Mouse (Mus musculus) small intestine, adult 2 months (tissue): ENCODE results near the gene Pigb. TPM values are rescaled to one million over a fixed set of nuclear protein-coding genes. Genes with fewer than 3 reads are reported as not detected.

Experiments
- H3K27ac ChIP-seq: fragments of 200-500 bp; 2 replicates; pipeline ENCODE4 v1.5.1; 2012; ENCODE audit warnings: low read depth, low read length, control low read depth, inconsistent platforms; ENCODE audit not compliant: insufficient read depth
- H3K27me3 ChIP-seq: fragments of 200-500 bp; 2 replicates; pipeline ENCODE4 v1.6.1; 2012; ENCODE audit warnings: mild to moderate bottlenecking, moderate library complexity, low read length, inconsistent platforms; ENCODE audit not compliant: control insufficient read depth, insufficient read depth
- H3K36me3 ChIP-seq: fragments of 200-500 bp; 2 replicates; pipeline ENCODE4 v1.6.1; 2012; ENCODE audit warnings: mild to moderate bottlenecking, low read length, control low read depth, inconsistent platforms; ENCODE audit not compliant: control insufficient read depth, insufficient read depth
- H3K4me1 ChIP-seq: fragments of 200-500 bp; 2 replicates; pipeline ENCODE4 v1.6.1; 2012; ENCODE audit warnings: low read length, inconsistent platforms, mixed read lengths; ENCODE audit not compliant: control insufficient read depth, insufficient read depth, insufficient read length
- H3K4me3 ChIP-seq: fragments of 200-500 bp; 2 replicates; pipeline ENCODE4 v1.5.1; 2012; ENCODE audit warnings: low read depth, mild to moderate bottlenecking, control low read depth, inconsistent platforms, low read length, moderate library complexity
- CTCF ChIP-seq: fragments of 200-500 bp; IDR thresholded peaks from 2 replicates; pipeline ENCODE4 v1.5.1; 2012; ENCODE audit warnings: low read depth, mild to moderate bottlenecking, control low read depth, inconsistent platforms, low read length, moderate library complexity, mixed read lengths; ENCODE audit not compliant: insufficient replicate concordance, insufficient read length; ENCODE audit errors: extremely low read depth
- POLR2A ChIP-seq: fragments of 200-500 bp; IDR thresholded peaks from 2 replicates; pipeline ENCODE4 v1.6.1; 2012; ENCODE audit warnings: low read depth, mild to moderate bottlenecking, control low read depth, inconsistent platforms, low read length, moderate library complexity
- WGBS: fragments of 180-500 bp; shearing (Covaris S2); methylation state at CpG from one replicate; pipeline ENCODE4 v1.1.7; 2018; 5-methylcytosine and 5-hydroxymethylcytosine counted together
- polyA plus RNA-seq: library from polyadenylated mRNA; depleted of rRNA; stranded (reverse); fragments of >200 nt; gene quantifications from 2 replicates; pipeline ENCODE4 v1.2.3, GENCODE M21; 2012

Pigb gene
- polyA plus RNA-seq, 1 experiment, result 5.0 TPM

- H3K4me3 ChIP-seq, result no peak overlapping the region
- TF ChIP-seq POLR2A (no peak), CTCF (no peak)
- H3K27ac ChIP-seq, result no peak overlapping the region
- H3K27me3 ChIP-seq, result no peaks in the 10 kb centered on the region
- H3K36me3 ChIP-seq, result no peaks in the 10 kb centered on the region
- 82% methylated on average over 1 of the region's 1 CpGs for WGBS
- H3K4me1 ChIP-seq, result no peaks in the 10 kb centered on the region
Measured at GRCm38 (mm10) chr9:72975242-72975641, 64.9 kb downstream of the Pigb start.

- no peaks in the 10 kb centered on the region for H3K36me3 ChIP-seq
- WGBS, result 87% methylated on average over 5 of the region's 5 CpGs
- no peak overlapping the region for H3K27ac ChIP-seq
- H3K27me3 ChIP-seq, result no peaks in the 10 kb centered on the region
- no peaks in the 10 kb centered on the region for H3K4me1 ChIP-seq
- no peak for TF ChIP-seq POLR2A
- no peak for TF ChIP-seq CTCF
- no peak overlapping the region for H3K4me3 ChIP-seq
Measured at GRCm38 (mm10) chr9:72974734-72975133, 65.4 kb downstream of the Pigb start.

GRCm38 (mm10) chr9:72972984-72973383, 67.2 kb downstream of the Pigb start:
- Histone ChIP-seq H3K4me3 (no peak overlapping the region), H3K27me3 (no peaks in the 10 kb centered on the region), H3K27ac (no peak overlapping the region), H3K36me3 (no peaks in the 10 kb centered on the region), H3K4me1 (no peaks in the 10 kb centered on the region)
- TF ChIP-seq CTCF (no peak), POLR2A (no peak)

DNA sequence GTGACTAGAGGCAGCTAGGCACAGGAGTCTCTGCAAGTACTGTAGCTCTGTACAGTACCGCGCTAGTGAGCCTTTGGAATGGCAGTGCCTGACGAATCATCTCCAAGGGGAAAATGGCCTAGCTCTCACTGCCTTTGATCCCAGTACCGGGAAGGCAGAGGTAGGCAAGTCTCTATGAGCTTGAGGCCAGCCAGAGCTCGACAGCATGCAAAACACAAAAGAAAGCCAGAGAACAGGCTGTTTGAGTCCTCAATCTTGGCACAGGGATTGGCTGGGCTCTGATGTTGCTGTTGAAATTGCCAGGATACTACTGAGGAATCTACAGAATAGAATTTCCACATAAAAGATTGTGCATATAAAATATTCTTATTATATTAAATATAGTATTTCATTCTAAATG, 67.7 kb downstream of the Pigb start:
- Histone ChIP-seq H3K4me1 (no peaks in the 10 kb centered on the region), H3K27me3 (no peaks in the 10 kb centered on the region), H3K27ac (no peak overlapping the region), H3K4me3 (no peak overlapping the region), H3K36me3 (no peaks in the 10 kb centered on the region)
- TF ChIP-seq POLR2A, result no peak
- no peak for TF ChIP-seq CTCF
- WGBS, result 86% methylated on average over 5 of the region's 5 CpGs

DNA sequence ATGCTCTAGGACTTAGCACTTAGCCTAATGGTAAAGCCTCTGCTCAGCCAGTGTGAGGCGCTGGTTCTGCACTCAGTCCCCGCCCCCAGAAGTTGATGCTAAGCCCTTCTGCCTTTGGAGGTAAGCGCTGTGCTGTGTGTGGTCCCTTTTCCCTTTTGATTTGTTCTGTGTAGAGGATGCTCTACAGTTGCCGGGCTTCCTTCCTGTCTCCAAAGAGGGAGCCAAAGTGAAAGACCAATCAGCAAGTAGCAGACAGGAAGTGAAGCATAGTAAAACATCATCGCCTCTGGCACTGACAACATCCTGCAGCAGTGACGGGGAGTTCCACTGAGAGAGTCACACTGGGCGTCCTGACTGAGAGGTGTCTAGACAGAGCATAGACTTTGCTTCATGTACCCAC, 70.3 kb downstream of the Pigb start:
- 80% methylated on average over 7 of the region's 7 CpGs for WGBS
- Histone ChIP-seq H3K27ac (no peak overlapping the region), H3K4me1 (no peaks in the 10 kb centered on the region), H3K4me3 (no peak overlapping the region), H3K27me3 (no peaks in the 10 kb centered on the region), H3K36me3 (no peaks in the 10 kb centered on the region)
- TF ChIP-seq POLR2A (no peak), CTCF (no peak)

DNA sequence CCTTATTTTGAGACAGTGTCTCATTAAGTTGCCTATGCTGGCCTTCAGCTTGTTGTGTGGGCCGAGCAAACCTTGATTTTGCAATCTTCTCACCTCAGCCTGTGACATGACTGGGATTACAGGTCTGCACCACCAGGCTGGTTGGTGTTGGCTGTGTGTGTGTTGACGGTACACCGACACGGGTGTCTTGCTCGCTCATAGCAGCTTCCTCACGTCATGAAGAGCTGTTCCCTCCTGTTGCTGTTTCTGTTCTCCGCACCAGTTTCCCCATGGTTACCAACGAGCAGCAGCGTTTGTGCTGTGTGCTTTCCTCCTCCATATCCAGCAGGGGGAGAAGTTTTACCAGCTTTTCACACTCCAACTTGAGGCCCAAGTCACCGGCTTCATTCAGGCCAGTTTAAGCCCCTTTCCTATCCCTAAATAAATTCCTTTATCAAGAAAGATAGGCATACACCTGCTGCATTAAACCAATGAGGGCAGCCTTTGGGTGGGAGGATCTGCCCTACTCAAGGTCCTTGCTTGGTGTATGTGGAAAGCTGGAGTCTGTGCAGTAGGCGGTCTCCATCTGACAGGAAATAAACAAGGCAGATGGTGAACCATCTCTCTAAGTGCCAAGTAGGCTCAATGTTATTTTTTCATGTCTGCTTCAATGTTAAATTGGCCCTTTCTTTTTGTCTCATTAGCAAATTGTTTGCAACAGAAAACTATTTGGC, 71.7 kb downstream of the Pigb start:
- Histone ChIP-seq H3K4me3 (no peak overlapping the region), H3K27me3 (no peaks in the 10 kb centered on the region), H3K4me1 (no peaks in the 10 kb centered on the region), H3K27ac (no peak overlapping the region), H3K36me3 (no peaks in the 10 kb centered on the region)
- TF ChIP-seq POLR2A (no peak), CTCF (peak; percentile 61; the same call in 1 of the 2 replicates)
- 21% methylated on average over 11 of the region's 11 CpGs for WGBS

GRCm38 (mm10) chr9:72961959-72962358, 78.2 kb downstream of the Pigb start:
- Histone ChIP-seq H3K4me3 (no peak overlapping the region), H3K4me1 (peaks cover 7% of the 10 kb centered on the region), H3K27ac (no peak overlapping the region), H3K36me3 (no peaks in the 10 kb centered on the region), H3K27me3 (no peaks in the 10 kb centered on the region)
- TF ChIP-seq CTCF, result no peak
- TF ChIP-seq POLR2A, result no peak
- WGBS, result 72% methylated on average over 15 of the region's 15 CpGs
